Mouse (Mus musculus) right cerebral cortex, postnatal 14 days (tissue): Measurements from ENCODE around the gene Btbd16.

Experiments
- DNase-seq: peaks from one replicate; pipeline ENCODE4 v3.0.0; 2022

Gene Btbd16

GRCm38 (mm10) chr7:130773914-130774630 is at the start of gene Btbd16:
Btbd16 (plus strand) TSS chr7:130774069.
- no peak for DNase-seq

- no peak for DNase-seq
Measured at GRCm38 (mm10) chr7:130726185-130726584, 47.7 kb upstream of the Btbd16 start.

DNA sequence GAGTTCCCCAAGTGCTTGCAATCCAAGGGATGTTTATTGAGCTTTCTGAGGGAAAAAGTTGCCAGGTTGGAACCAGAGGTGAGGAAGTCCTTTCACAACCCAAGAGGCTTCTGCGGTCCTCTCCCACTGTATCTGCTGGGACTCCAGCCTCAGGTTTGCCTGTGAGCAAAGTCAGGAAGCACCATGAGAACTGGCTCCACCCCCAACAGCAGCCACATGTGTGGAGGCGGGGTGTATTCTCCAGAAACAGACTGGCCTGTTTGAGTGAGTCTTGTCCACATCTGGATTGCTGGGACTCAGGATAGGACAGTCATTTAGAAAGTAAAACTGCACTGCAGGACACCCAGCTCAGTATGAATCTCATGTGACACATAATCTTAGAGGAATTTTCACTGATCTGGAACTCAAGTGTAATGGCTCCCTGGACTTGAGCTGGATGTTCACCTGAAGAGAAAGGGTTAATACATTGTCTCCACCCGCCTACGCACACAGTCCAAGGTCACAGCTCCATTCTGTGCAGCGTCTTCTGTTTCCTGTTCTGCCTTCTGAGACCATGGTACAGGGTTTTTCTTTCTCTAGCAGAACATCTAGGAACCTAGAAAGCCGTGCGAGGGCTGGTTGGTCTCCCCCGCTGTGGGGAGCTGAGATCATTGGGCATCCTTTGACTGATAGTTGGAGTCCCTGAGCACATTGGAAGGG is 47.0 kb upstream of the Btbd16 start:
- no peak for DNase-seq

GRCm38 (mm10) chr7:130727560-130727959 is 46.3 kb upstream of the Btbd16 start:
- no peak for DNase-seq

DNA sequence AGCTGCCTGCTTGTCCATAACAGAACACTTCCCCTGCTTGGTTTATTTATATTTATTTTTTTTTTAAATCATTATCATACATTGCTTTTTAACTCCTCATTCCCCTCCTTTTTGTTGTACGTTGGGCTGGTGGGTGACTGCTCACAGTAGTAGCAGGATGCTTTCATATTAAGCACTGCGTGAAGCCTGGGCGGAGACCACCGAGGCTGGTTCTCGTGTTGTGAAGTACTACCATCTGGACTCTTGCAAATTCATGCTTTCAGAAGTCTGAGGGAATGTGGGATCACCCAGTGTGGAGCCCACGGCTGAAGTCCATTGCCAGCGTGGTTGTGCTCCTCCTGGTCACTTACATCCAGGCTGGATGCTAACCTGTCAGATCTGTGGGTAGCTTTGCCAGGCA is 42.1 kb upstream of the Btbd16 start:
- no peak for DNase-seq

- no peak for DNase-seq
Measured at GRCm38 (mm10) chr7:130732908-130733307, 41.0 kb upstream of the Btbd16 start.

DNA sequence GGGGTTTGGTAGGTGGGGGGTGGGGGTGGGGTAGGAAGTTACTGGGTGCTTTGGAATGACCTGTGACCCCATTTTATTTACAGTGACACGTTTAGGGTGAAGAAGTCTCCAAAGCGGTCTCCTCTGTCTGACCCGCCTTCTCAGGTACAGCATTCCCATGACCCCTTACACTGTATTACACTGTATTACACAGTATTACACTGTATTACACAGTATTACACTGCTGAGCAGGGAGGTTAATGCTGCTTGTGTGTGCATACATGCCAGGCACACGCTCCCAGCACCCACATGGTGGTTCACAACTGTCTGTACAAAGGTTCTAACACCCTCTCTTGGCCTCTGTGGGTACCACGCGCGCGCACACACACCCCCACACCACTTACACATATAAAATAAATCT is 40.4 kb upstream of the Btbd16 start:
- no peak for DNase-seq

DNA sequence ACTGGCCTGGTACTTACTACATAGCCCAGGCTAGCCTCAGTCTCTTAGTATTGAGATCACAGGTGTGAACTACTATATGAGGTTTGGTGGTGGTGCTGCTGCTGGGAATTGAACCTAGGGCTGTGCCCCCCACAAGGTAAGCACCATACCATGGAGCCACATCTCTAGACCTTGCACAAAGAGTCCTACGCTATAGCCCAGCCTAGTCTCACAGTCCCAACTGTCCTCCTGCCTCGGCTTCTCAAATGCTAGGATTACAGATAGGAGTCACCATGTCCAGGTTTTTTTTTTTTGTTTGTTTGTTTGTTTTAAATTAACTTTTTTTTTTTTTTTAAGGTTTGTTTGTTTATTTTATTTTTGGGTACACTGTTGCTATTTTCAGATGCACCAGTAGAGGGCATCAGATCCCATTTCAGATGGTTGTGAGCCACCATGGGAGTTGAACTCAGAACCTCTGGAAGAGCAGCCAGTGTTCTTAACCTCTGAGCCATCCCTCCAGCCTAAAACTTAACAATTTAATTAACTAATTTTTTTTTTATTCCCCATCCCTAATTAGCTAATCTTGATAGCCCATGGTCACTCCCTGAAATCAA is 39.6 kb upstream of the Btbd16 start:
- no peak for DNase-seq

DNA sequence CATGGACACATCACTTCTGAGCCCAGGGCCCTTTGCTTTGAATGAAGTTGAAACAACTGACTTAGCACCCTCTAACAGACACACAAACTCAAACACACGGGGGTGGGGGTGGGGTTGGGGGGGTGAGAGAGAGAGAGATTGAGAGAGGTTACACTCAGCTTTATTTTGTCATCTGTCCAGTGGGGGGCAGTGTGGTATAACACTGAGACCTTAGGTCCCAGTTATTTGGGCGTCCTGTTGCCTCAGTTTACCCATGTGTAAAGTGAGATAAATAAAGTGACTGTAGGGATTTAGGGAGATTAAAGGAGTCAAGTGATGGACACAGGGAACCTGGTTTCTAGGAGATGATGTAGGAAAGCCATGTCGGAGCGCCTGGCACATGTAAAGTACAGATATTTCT is 32.8 kb upstream of the Btbd16 start:
- no peak for DNase-seq

DNA sequence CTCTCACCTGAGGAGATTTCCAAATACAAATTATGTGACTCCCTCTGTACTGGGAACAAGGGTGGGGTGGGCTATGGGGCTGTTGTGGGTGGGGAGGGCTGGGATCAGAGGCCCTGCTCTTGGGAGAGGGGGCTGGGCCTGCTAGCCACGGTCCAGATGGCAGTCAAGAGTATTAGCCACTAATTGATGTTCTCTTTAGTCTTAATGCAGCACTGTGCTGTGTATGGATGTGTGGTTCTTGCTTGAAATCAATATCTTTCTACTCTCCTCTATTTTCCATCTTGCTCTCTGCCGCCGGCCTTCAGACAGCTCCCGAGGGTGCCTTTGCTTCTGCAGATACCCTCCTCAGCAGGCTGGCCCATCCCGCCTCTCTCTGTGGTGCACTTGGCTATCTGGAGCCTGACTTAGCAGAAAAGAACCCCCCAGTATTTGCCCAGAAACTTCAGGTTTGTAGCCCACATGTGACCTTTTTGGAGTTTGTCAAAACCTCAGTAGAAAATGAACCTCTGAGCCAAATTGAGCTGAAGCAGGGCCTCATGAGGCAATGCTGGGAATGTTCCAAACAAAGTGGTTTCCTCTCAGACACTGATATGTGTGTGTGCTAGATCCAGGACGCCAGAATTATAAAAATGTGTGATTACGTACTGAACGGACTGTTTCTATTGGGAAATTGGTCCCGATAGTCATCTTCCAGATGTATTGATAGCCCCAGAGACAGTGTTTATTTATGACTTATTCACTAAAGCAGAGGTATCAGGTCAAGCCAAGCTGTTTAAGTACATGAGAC is 30.4 kb upstream of the Btbd16 start:
- DNase-seq = no peak

DNA sequence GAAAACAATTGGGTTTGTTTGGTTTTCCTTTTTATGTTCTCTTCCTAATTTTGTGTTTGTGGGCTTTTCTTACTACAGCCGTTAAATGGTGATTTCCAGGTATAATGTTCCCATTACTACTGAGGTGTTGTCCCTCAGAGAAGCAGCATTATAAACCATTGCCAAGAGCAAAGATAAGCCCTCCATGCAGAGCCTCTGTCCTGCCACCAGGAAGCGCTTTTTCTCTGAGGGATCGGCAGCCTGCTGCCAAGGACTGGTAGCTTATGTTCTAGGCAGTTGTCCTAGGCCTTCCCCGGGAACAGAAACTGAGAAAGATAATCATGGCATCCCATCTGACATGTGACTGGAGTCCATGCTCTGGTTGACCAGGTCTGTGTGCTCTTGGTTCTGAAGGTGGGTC is 24.7 kb upstream of the Btbd16 start:
- no peak for DNase-seq

DNA sequence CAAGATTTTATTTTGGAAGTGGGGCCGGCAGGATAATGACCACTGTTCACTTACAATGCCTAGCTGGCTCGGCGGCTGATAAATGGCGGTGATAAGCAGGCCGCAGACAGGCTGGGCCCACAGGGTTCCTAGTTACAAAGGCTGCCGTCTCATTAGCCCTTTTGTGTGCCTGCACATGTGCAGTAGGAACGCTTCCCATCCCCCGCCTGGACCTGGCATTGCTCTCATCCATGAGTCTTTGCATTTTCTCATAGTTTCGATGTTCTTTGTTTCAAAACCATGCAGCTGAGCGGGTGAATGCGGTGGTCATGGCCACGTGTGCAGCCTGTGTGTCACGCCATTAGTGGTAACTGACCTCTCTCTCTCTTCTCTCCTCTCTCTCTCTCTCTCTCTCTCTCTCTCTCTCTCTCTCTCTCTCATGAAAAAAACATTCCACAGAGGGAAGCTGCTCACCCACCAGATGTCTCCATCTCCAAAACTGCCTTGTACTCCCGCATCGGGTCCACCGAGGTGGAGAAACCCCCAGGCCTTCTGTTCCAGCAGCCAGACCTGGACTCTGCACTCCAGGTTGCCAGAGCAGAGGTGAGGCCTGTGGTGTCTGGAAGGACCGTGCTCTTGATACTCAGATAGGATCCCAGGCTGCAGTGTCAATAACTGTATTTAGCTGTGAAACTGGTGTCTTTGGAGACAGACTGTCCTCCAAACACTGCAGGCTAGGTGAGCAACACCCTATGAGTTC is 22.9 kb upstream of the Btbd16 start:
- DNase-seq = peak; percentile 42

DNA sequence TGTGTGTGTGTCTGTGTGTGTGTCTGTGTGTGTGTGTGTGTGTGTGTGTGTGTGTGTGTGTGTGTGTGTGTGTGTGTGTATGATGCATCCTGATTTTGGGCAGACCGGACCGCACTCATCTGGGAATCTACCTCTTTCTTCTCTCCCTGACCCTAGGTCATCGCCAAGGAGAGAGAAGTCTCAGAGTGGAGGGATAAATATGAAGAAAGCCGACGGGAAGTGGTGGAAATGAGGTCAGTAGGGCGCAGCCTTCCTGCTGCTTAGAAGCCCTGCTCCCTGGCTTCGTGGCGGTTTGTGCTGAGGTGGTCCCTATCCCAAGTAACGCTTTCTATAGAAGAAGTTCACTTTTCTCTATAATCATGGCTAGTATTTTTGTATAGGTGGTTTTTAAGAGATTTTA is 22.2 kb upstream of the Btbd16 start:
- no peak for DNase-seq

- DNase-seq = no peak
Measured at GRCm38 (mm10) chr7:130754790-130755189, 19.1 kb upstream of the Btbd16 start.

- DNase-seq = no peak
Measured at GRCm38 (mm10) chr7:130756343-130756835, 17.5 kb upstream of the Btbd16 start.

- DNase-seq = no peak
Measured at GRCm38 (mm10) chr7:130757326-130757865, 16.5 kb upstream of the Btbd16 start.

- peak; percentile 67 for DNase-seq
Measured at GRCm38 (mm10) chr7:130762071-130762897, 11.6 kb upstream of the Btbd16 start.

DNA sequence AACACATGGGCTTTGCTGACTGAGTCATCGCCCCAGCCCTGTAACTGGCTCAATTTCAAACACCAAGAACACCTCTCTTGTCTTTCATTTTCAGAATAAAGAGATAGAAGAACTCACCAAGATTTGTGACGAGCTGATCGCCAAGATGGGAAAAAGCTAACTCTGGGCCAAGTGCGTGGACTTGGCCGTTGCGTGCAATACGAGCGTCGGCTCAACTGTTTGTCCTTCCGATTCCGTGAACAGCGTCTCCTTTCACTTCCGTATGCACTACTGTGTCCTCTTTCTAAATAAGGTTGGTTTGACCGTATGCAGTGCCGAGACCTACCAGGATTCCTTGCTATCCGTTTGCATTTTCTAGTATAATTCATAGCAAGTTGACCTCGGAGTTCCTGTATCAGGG is 9.7 kb upstream of the Btbd16 start:
- no peak for DNase-seq

DNA sequence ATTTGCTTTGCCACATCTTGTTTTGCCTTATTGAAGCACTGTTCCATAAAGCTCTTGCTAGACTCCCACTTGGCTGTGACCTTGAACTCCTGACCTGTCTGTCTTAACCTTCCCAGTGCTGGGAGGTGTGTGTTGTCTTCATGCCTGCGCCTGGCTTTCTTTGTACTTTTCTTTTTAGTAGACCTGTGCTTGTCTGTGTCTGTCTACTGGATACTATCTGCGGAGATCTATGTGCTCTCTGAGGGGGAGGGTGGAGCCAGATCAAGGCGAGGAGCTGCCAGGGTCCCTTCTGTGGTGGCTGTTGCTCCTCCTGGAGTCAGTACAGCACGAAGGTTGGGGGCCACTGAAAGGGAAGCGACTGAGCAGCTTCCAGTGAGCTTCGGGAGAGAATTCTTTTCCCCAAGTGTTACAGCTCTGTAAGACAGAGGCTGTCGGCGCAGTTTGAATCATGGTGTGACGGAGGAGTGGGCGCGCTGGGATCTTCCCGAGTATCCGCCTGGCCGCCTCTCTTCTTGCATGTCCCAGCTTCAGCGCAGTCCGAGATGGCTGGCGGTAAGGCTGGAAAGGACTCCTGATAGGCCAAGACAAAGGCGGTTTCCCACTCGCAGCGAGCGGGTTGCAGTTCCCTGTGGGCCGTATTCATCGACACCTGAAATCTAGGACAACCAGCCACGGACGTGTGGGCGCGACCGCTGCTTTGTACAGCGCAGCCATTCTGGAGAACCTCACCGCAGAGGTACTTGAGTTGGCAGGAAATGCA is 7.3 kb upstream of the Btbd16 start:
- no peak for DNase-seq

DNA sequence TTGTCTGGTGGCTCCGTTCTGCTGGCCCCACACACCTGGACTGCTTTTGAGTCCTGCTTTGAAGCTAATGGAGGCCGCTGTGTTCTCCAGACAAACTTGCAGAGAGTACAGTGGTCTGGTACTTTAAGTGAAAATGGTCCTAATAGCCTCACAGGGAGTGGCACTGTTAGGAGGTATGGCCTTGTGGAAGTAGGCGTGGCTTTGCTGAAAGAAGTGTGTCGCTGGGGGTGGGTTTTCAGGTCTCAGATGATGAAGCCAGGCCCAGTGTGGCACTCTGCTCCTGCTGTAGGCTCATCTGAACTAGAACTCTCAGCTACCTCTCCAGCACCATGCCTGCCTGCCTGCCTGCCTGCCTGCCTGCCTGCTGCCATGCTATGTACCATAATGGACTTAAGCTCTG is 5.7 kb upstream of the Btbd16 start:
- no peak for DNase-seq

DNA sequence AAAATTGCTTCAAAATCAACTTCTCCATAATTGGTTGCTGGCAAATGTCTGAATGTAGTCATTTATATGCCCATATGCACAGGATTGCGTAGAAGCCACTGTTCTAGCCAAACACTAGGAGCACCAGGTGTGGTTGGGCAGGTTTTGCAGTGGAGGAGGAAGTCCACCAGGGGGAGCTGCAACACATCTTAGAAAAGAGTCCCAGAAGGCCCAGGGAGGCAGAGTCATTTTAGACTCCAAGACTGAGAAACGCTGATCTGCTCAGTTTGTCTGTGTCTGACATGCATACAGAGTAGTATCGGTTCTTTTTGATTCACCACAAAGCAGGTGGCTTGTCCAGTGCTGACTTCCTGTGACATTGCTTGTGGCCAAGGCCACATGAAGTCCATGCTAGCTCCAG is 3.2 kb upstream of the Btbd16 start:
- DNase-seq = peak; percentile 82
